9 mouse cellular contexts compared by ENCODE assay signal in the genomic region with DNA sequence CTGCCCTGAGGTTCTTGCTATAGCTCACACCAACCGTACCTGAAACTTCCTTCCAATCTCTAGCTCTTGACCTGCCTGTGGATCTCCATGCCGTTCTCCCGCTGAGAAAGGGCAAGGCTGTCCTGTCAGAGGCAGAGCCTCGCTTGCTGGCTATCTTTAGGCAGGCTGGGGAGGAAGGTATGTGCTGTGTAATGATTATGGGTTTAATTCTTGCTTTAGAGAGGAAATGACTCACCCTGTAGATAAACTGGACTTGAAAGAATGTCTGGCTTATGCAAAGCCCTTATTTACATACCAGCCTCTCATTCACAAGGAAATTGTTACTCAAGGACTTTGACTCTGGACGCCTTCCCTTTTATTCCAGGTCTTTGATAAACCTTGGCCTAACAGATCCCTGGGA.
DNase-seq lines count a peak whose midpoint lies in the region; ATAC-seq and TF ChIP-seq lines count a peak whose summit lies in the region.
"Had no signal": no experiment of that assay in that cellular context is flagged by ENCODE, and none has a peak within 500 bp of the region (broad histone marks: within the 10 kb centered on the region; RNA-seq: fewer than 3 reads in every experiment).

No protein-coding gene starts in this region.

- H3K4me3 ChIP-seq in C2C12 (ENCODE audit: insufficient read depth, poor library complexity, severe bottlenecking): no peak overlapping the region
- no peak overlapping the region for H3K4me3 ChIP-seq in G1E (ENCODE audit: low read depth, low read length)
- no peak overlapping the region for H3K4me3 ChIP-seq in heart, embryonic 14.5 days (ENCODE audit: control insufficient read depth in 1 of 2, insufficient read depth in 1 of 2, low read depth in 1 of 2, low read length in 2 of 2)
- no peak overlapping the region for H3K4me3 ChIP-seq in lung, embryonic 16.5 days (ENCODE audit: low read length)

- TF ChIP-seq CTCF in C2C12 (IDR thresholded peaks at IDR 0.05; ENCODE audit: control insufficient read depth, insufficient read depth, insufficient read length) (no peak), G1E (IDR thresholded peaks at IDR 0.05; ENCODE audit: low read depth, low read length) (no peak)

- peak overlapping the region; percentile 48 for H3ac ChIP-seq in C2C12 (ENCODE audit: control insufficient read depth, insufficient read length, low read depth)

- DNase-seq in G1E (ENCODE audit: low spot score): no peak
- DNase-seq in right cerebral cortex, postnatal 36 days (ENCODE audit: low spot score in 2 of 2): no peak
- no peak for DNase-seq in layer of hippocampus, adult 9-10 months (ENCODE audit: low spot score)
- no peak for DNase-seq in c-Kit-positive CD71-positive TER-119-positive erythroid progenitor cells, embryonic 14.5 days (ENCODE audit: low spot score)
- DNase-seq: cerebellum, postnatal 36 days; layer of hippocampus, postnatal 36 days had no signal

- WGBS in heart, embryonic 14.5 days: 4% methylated on average over 5 of the region's 5 CpGs
- 12% methylated on average over 5 of the region's 5 CpGs for WGBS in lung, embryonic 16.5 days

- H3K27me3 ChIP-seq in C2C12 (ENCODE audit: control insufficient read depth, insufficient read depth, insufficient read length) (no peaks in the 10 kb centered on the region), G1E (ENCODE audit: insufficient read depth, low read length) (no peaks in the 10 kb centered on the region)
- no peaks in the 10 kb centered on the region for H3K27me3 ChIP-seq in heart, embryonic 14.5 days (ENCODE audit: control insufficient read depth, insufficient read depth, low read length)
- no peaks in the 10 kb centered on the region for H3K27me3 ChIP-seq in lung, embryonic 16.5 days (ENCODE audit: control insufficient read depth, insufficient read depth, low read depth, low read length)

- no peaks in the 10 kb centered on the region for H3K79me2 ChIP-seq in C2C12 (ENCODE audit: control insufficient read depth, insufficient read depth)

- H3K4me1 ChIP-seq in G1E (ENCODE audit: insufficient read depth, low read depth, low read length): peaks cover 48% of the 10 kb centered on the region
- H3K4me1 ChIP-seq in heart, embryonic 14.5 days (ENCODE audit: control insufficient read depth in 2 of 2, insufficient read depth in 2 of 2, low read length in 2 of 2): peaks cover 33 to 52% of the 10 kb centered on the region in 2 experiments
- peaks cover 41% of the 10 kb centered on the region for H3K4me1 ChIP-seq in lung, embryonic 16.5 days (replicated peaks; ENCODE audit: control insufficient read depth, insufficient read depth, low read length)

- peak overlapping the region; percentile 50 for H3K4me2 ChIP-seq in heart, embryonic 14.5 days (ENCODE audit: low read length)
- H3K4me2 ChIP-seq in lung, embryonic 16.5 days (ENCODE audit: low read depth, low read length): peak overlapping the region; percentile 32

- no peaks in the 10 kb centered on the region for H3K79me3 ChIP-seq in C2C12 (ENCODE audit: low read depth)

- ATAC-seq in G1E (ENCODE audit: extremely low read depth, insufficient number of reproducible peaks, low FRiP score, poor library complexity, severe bottlenecking): peak; percentile 85
- ATAC-seq in heart, embryonic 14.5 days (ENCODE audit: insufficient number of reproducible peaks, insufficient read depth, low FRiP score, low read depth): peak; percentile 79
- ATAC-seq in lung, embryonic 16.5 days (ENCODE audit: low read depth): peak; percentile 93

- H3K9me3 ChIP-seq in G1E (replicated peaks): peaks cover 4% of the 10 kb centered on the region; the same call in 1 of the 2 replicates
- H3K9me3 ChIP-seq in heart, embryonic 14.5 days (ENCODE audit: control insufficient read depth, low read length): no peaks in the 10 kb centered on the region
- H3K9me3 ChIP-seq in lung, embryonic 16.5 days (ENCODE audit: control insufficient read depth, low read length): no peaks in the 10 kb centered on the region

- H3K36me3 ChIP-seq in C2C12 (ENCODE audit: control insufficient read depth, insufficient read depth) (no peaks in the 10 kb centered on the region), G1E (replicated peaks) (no peaks in the 10 kb centered on the region)
- no peaks in the 10 kb centered on the region for H3K36me3 ChIP-seq in heart, embryonic 14.5 days (ENCODE audit: control insufficient read depth, insufficient read depth, low read length)
- no peaks in the 10 kb centered on the region for H3K36me3 ChIP-seq in lung, embryonic 16.5 days (ENCODE audit: control insufficient read depth, insufficient read depth, low read length)

- H3K9ac ChIP-seq in heart, embryonic 14.5 days (ENCODE audit: low read length): no peak overlapping the region
- no peak overlapping the region for H3K9ac ChIP-seq in lung, embryonic 16.5 days (ENCODE audit: low read length)

- peak overlapping the region; percentile 70 to 85 for H3K27ac ChIP-seq in heart, embryonic 14.5 days (replicated peaks in 1 of 2; ENCODE audit: control insufficient read depth in 1 of 2, insufficient read depth in 1 of 2, low read depth in 2 of 2, low read length in 2 of 2)
- H3K27ac ChIP-seq in lung, embryonic 16.5 days (ENCODE audit: low read length): peak overlapping the region; percentile 81

TF ChIP-seq in C2C12, 6 proteins besides CTCF, POLR2A, EP300 and RAD21:
- peak; percentile 71 for TF ChIP-seq CEBPB (IDR thresholded peaks at IDR 0.05; ENCODE audit: low read depth)
- TF ChIP-seq FOSL1 (IDR thresholded peaks at IDR 0.05; ENCODE audit: insufficient read depth, low read length, poor library complexity, severe bottlenecking): peak; percentile 90
- TF ChIP-seq MAX (IDR thresholded peaks at IDR 0.05): peak; percentile 48
- TF ChIP-seq MYOG (IDR thresholded peaks at IDR 0.05; ENCODE audit: control insufficient read depth, extremely low read depth, insufficient read length): no peak
